Mouse (Mus musculus): ENCODE measurements around the gene Cdk20. TPM values are rescaled to one million over a fixed set of nuclear protein-coding genes. Genes with fewer than 3 reads are reported as not detected.

Gene Cdk20
- polyA plus RNA-seq, 1 experiment, result 11.6 TPM

DNA sequence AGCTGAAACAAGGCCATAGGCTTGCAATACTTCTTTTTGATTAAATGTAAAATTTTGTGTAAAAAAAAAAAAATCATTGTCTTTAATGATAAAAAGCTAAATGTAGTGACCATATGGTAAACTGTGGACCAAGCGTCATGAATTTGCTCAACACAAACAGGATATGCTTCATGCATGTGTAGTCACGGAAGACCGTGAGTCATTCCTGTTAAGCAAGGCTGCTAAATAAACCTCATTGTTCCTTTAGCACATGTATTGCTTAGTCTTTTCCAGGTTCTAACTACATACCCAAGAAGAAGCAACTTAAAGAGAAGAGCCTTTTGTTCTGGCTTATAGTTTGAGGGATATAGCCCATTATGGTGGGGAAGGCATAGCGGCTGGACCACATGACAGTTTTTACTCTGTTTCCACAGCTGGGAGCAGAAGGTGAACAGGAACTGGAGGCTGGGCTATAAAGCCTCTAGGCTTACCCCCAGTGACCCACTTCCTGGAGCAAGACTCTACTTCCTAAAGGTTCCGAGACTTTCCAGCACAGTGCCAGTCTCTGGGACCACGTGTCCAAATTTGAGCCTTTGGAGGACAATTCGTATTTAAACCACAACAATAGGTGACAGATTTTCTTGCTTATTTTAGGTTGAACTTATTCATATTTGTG, 10.0 kb upstream of the Cdk20 start:
- H3K27ac ChIP-seq (ENCODE audit: insufficient read depth, low read length), result no peak overlapping the region
- 71% methylated on average over 7 of the region's 7 CpGs for WGBS
- no peak overlapping the region for H3K4me3 ChIP-seq (ENCODE audit: extremely low read depth, insufficient read depth, insufficient read length)
- TF ChIP-seq CTCF (IDR thresholded peaks at IDR 0.05; ENCODE audit: extremely low read depth, insufficient read depth, insufficient read length, insufficient replicate concordance) (no peak), POLR2A (IDR thresholded peaks at IDR 0.05; ENCODE audit: low read depth, low read length) (no peak)
- H3K36me3 ChIP-seq (ENCODE audit: control insufficient read depth, insufficient read depth, low read length), result no peaks in the 10 kb centered on the region
- H3K27me3 ChIP-seq (ENCODE audit: control insufficient read depth, insufficient read depth, low read length), result no peaks in the 10 kb centered on the region
- H3K4me1 ChIP-seq (ENCODE audit: control insufficient read depth, insufficient read depth, insufficient read length), result no peaks in the 10 kb centered on the region
- no peak for DNase-seq (ENCODE audit: low read depth in 1 of 2, low spot score in 2 of 2)

DNA sequence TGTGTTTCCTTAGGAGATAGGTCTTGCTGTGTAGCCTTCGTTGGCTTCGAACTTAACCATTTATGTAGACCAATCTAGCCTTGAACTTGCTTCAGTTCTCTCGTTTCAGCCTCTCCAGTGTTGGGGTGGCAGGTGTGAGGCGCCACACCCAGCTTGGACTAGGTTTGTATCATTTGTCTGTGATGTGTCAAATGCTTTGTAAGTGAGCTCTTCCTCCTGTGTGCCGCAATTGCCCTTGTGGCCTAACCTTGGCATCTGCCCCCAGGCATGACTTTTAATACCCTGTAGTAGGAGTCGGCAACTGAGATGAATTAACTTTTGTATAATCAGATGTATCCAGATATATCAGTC, 9.5 kb upstream of the Cdk20 start:
- no peak for DNase-seq (ENCODE audit: low read depth in 1 of 2, low spot score in 2 of 2)
- 85% methylated on average over 6 of the region's 6 CpGs for WGBS
- no peaks in the 10 kb centered on the region for H3K27me3 ChIP-seq (ENCODE audit: control insufficient read depth, insufficient read depth, low read length)
- TF ChIP-seq POLR2A (IDR thresholded peaks at IDR 0.05; ENCODE audit: low read depth, low read length), result no peak
- TF ChIP-seq CTCF (IDR thresholded peaks at IDR 0.05; ENCODE audit: extremely low read depth, insufficient read depth, insufficient read length, insufficient replicate concordance), result no peak
- H3K4me3 ChIP-seq (ENCODE audit: extremely low read depth, insufficient read depth, insufficient read length), result no peak overlapping the region
- no peak overlapping the region for H3K27ac ChIP-seq (ENCODE audit: insufficient read depth, low read length)
- H3K36me3 ChIP-seq (ENCODE audit: control insufficient read depth, insufficient read depth, low read length), result no peaks in the 10 kb centered on the region
- no peaks in the 10 kb centered on the region for H3K4me1 ChIP-seq (ENCODE audit: control insufficient read depth, insufficient read depth, insufficient read length)

DNA sequence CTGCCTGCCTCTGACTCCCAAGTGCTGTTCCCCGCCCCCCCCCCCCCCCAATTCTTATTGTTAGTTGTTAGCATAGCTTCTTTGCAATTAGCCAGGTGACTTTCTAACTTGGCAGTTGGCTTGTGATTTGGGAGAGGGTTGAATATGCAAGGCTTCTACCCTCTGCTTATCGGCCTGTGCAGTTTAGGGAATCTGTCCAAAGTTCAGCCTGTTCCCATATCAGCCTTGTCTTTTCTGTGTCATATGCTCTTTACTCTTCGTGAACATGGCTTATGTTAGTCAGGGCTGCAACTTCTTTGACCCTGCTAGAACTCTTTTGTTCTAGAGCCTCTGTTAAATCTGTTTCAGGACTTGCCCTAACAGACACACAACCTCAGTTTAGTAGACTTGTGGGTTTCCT, 7.8 kb upstream of the Cdk20 start:
- no peak for DNase-seq (ENCODE audit: low read depth in 1 of 2, low spot score in 2 of 2)
- no peaks in the 10 kb centered on the region for H3K27me3 ChIP-seq (ENCODE audit: control insufficient read depth, insufficient read depth, low read length)
- no peak overlapping the region for H3K4me3 ChIP-seq (ENCODE audit: extremely low read depth, insufficient read depth, insufficient read length)
- no peak overlapping the region for H3K27ac ChIP-seq (ENCODE audit: insufficient read depth, low read length)
- TF ChIP-seq CTCF (IDR thresholded peaks at IDR 0.05; ENCODE audit: extremely low read depth, insufficient read depth, insufficient read length, insufficient replicate concordance) (no peak), POLR2A (IDR thresholded peaks at IDR 0.05; ENCODE audit: low read depth, low read length) (no peak)
- H3K4me1 ChIP-seq (ENCODE audit: control insufficient read depth, insufficient read depth, insufficient read length), result no peaks in the 10 kb centered on the region
- no peaks in the 10 kb centered on the region for H3K36me3 ChIP-seq (ENCODE audit: control insufficient read depth, insufficient read depth, low read length)
- WGBS, result 88% methylated on average over 3 of the region's 3 CpGs

DNA sequence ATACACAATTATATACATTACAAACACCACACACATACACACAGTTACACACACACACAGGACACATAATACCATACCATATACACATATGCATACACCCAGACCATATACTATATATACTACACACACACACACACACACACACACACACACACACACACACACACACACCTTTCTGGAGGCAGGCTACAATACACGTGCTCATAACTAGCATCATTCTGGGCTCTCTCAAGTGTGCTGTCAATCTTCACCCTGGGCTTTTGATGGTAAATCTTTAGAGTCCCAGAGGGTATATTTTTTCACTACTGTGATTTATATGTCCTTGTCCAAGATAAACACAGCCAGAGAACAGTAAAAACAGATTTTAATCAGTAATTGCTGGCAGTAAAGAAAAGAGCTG, 6.8 kb upstream of the Cdk20 start:
- Histone ChIP-seq H3K4me1 (ENCODE audit: control insufficient read depth, insufficient read depth, insufficient read length) (no peaks in the 10 kb centered on the region), H3K27me3 (ENCODE audit: control insufficient read depth, insufficient read depth, low read length) (no peaks in the 10 kb centered on the region), H3K36me3 (ENCODE audit: control insufficient read depth, insufficient read depth, low read length) (no peaks in the 10 kb centered on the region), H3K27ac (ENCODE audit: insufficient read depth, low read length) (no peak overlapping the region), H3K4me3 (ENCODE audit: extremely low read depth, insufficient read depth, insufficient read length) (no peak overlapping the region)
- no peak for DNase-seq (ENCODE audit: low read depth in 1 of 2, low spot score in 2 of 2)
- TF ChIP-seq POLR2A (IDR thresholded peaks at IDR 0.05; ENCODE audit: low read depth, low read length) (no peak), CTCF (IDR thresholded peaks at IDR 0.05; ENCODE audit: extremely low read depth, insufficient read depth, insufficient read length, insufficient replicate concordance) (no peak)
- WGBS, result 88% methylated on average over 1 of the region's 1 CpGs

DNA sequence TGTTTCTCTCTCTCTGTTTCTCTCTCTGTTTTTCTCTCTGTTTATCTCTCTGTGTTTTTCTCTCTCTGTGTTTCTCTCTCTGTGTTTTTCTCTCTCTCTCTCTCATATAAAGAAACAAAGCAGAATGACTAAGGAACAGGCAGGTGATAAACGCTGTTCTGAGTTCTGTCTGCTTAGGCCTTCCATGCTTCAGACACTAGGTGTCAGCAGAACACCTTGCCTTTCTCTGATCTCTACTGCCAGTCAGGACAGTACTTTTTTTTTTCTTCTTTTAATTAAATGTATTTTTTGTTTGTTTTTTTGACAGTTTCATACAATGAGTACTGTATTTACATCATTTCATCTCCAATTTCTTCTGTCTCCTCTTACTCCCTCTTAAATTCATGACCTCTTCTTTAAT, 2.8 kb upstream of the Cdk20 start:
- Histone ChIP-seq H3K36me3 (ENCODE audit: control insufficient read depth, insufficient read depth, low read length) (no peaks in the 10 kb centered on the region), H3K4me3 (ENCODE audit: extremely low read depth, insufficient read depth, insufficient read length) (no peak overlapping the region), H3K27me3 (ENCODE audit: control insufficient read depth, insufficient read depth, low read length) (no peaks in the 10 kb centered on the region), H3K27ac (ENCODE audit: insufficient read depth, low read length) (no peak overlapping the region), H3K4me1 (ENCODE audit: control insufficient read depth, insufficient read depth, insufficient read length) (peaks cover 3% of the 10 kb centered on the region; the same call in 1 of the 2 replicates)
- 8% methylated on average over 1 of the region's 1 CpGs for WGBS
- TF ChIP-seq POLR2A (IDR thresholded peaks at IDR 0.05; ENCODE audit: low read depth, low read length), result no peak
- peak; percentile 21; the same call in 1 of the 2 replicates for TF ChIP-seq CTCF (IDR thresholded peaks at IDR 0.05; ENCODE audit: extremely low read depth, insufficient read depth, insufficient read length, insufficient replicate concordance)
- DNase-seq (ENCODE audit: low read depth in 1 of 2, low spot score in 2 of 2), result no peak

DNA sequence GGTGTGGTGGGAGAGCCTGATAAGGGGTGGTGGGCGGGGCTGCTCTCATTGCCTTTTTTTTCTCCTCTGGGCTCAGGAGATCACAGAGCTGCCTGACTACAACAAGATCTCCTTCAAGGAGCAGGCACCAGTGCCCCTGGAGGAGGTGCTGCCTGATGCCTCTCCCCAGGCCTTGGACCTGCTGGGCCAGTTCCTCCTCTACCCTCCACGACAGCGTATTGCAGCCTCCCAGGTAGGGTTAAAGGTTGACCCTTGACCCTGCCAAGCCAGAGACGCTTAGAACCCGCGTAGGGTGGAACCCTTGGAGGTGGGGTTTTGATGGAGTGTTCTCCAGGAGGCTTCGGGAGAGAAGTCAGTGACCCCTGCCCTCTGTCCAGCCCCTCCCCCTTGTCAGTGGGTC, 5.7 kb downstream of the Cdk20 start:
- H3K27me3 ChIP-seq (ENCODE audit: control insufficient read depth, insufficient read depth, low read length), result no peaks in the 10 kb centered on the region
- no peak for DNase-seq (ENCODE audit: low read depth in 1 of 2, low spot score in 2 of 2)
- WGBS, result 93% methylated on average over 7 of the region's 7 CpGs
- no peak overlapping the region for H3K27ac ChIP-seq (ENCODE audit: insufficient read depth, low read length)
- H3K4me3 ChIP-seq (ENCODE audit: extremely low read depth, insufficient read depth, insufficient read length), result no peak overlapping the region
- TF ChIP-seq POLR2A (IDR thresholded peaks at IDR 0.05; ENCODE audit: low read depth, low read length), result no peak
- no peak for TF ChIP-seq CTCF (IDR thresholded peaks at IDR 0.05; ENCODE audit: extremely low read depth, insufficient read depth, insufficient read length, insufficient replicate concordance)
- no peaks in the 10 kb centered on the region for H3K36me3 ChIP-seq (ENCODE audit: control insufficient read depth, insufficient read depth, low read length)
- H3K4me1 ChIP-seq (ENCODE audit: control insufficient read depth, insufficient read depth, insufficient read length), result peaks cover 5% of the 10 kb centered on the region

DNA sequence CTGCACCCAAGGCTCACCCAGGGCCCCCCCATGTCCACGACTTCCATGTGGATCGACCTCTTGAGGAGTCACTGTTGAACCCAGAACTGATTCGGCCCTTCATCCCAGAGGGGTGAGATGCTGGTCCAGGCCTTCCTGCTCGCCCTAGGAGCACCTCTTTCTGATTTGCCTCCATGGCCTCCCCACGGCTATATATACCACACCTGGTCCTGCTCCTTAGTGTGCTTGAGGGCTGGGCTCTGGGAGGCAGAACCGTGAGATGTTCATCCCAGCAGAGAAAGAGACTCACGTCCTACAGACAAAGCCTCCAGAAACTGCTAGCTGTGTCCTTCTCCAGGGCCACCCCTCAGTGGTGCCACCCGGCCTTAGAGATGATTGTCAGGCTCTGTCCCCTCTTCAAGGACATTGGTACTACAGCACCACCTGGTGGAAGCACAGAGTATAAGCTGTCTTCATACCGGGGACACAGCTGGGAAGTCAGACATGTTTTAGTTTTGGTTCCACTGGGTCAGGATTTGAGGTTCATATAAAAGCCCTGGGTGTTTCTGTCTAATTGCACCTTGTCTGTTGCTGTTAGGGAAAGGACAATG, 6.8 kb downstream of the Cdk20 start:
- H3K27ac ChIP-seq (ENCODE audit: insufficient read depth, low read length), result no peak overlapping the region
- DNase-seq (ENCODE audit: low read depth in 1 of 2, low spot score in 2 of 2), result peak; percentile 52 to 62
- H3K4me3 ChIP-seq (ENCODE audit: extremely low read depth, insufficient read depth, insufficient read length), result no peak overlapping the region
- H3K4me1 ChIP-seq (ENCODE audit: control insufficient read depth, insufficient read depth, insufficient read length), result peaks cover 3% of the 10 kb centered on the region; the same call in 1 of the 2 replicates
- H3K27me3 ChIP-seq (ENCODE audit: control insufficient read depth, insufficient read depth, low read length), result no peaks in the 10 kb centered on the region
- WGBS, result 62% methylated on average over 9 of the region's 9 CpGs
- TF ChIP-seq POLR2A (IDR thresholded peaks at IDR 0.05; ENCODE audit: low read depth, low read length), result no peak
- TF ChIP-seq CTCF (IDR thresholded peaks at IDR 0.05; ENCODE audit: extremely low read depth, insufficient read depth, insufficient read length, insufficient replicate concordance), result peak; percentile 63; the same call in 1 of the 2 replicates
- no peaks in the 10 kb centered on the region for H3K36me3 ChIP-seq (ENCODE audit: control insufficient read depth, insufficient read depth, low read length)

Measured in spleen, adult 2 months (tissue).